Mouse (Mus musculus) ovary, postnatal 10 days (tissue): ENCODE results near the gene Npff.

Experiments used
- DNase-seq: peaks from one replicate; pipeline ENCODE4 v3.0.0; 2022; ENCODE audit warnings: low spot score

Gene Npff

DNA sequence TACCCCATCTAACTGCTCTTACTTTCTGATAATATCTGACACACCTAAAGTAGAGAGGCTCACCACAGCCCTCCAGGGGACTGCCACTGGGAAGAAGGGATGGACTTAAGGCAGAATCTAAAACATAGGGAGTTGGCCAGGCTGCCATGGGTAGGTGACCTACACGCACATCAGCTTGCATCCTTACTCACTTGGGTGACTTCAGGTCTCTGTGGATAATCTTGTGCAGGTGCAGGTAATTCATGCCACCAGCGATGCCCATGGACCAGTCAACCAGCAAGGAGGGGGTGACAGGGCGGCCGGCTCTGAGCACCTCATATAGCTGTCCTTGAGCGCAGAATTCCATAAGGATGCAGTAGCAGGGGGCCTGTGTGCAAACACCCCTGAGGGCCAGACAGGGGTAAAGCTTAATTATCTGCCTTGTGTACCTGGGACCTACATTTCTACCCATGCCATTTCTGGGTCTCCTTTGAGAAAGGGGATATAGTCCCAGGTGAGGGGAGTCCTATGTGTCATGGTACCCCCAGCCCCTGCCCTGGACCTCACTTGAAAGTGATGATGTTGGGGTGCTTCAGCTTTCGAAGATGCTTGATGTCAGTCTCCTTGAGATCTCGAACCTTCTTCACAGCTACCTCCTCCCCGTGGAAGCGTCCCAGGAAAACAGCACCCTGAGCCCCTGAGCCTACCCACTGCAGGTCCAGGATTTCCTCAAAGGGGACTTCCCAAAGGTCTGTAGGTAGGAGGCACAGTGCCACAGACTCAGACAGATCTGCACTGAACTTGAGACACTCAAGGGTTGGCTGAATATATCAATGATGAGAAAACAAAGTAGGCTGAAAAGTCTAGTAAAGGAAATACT, 20.6 kb downstream of the Npff start:
- no peak for DNase-seq

DNA sequence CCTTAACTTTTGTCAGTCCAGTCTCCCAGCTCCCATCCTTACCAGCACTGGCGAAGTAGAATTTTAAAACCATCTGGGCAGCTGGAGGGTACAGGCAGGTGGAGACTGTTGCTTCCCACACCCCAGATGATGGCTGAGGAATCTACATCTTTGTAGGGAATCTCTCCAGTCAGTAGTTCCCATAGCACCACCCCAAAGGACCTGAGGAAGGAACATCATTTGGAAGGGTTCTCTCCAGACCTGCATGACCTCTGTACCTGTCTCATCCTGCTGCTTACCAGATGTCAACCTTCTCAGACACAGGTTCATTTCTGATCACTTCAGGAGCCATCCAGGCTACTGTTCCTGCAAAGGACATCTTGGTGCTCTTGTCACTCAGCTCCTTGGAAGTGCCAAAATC, 21.3 kb downstream of the Npff start, which contains the start of gene Gm10337:
TSS of gene Gm10337 (plus strand) at position 276 of the 400 bp plus-strand sequence.
- DNase-seq: no peak

DNA sequence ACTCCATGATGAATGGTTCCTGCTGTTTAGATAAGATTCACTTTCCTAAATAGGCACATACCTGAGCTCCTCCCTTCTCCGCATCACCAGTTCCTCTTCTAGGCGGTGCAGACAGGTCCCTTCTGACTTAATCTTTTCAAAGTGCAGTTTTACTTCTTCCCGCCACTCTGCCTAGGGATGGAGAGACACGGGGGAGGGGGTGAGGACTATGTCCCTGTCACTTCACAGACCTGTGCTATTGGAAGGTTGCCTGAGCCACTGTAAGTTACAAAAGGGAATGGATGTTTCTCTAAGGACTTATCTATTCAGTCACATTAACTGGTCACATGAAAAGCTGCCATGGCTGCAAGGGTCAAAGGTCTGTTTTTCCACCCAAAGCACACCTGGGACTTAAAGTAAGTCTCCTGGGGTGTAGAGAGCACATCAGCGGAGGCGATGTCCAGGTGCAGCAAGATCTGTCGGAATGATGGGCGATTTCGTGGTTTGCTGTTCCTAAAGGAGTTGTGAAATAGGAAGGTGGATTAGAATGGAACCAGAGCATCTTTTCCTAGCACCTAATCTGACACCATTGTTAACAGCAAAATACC, 22.4 kb downstream of the Npff start:
- no peak for DNase-seq

DNA sequence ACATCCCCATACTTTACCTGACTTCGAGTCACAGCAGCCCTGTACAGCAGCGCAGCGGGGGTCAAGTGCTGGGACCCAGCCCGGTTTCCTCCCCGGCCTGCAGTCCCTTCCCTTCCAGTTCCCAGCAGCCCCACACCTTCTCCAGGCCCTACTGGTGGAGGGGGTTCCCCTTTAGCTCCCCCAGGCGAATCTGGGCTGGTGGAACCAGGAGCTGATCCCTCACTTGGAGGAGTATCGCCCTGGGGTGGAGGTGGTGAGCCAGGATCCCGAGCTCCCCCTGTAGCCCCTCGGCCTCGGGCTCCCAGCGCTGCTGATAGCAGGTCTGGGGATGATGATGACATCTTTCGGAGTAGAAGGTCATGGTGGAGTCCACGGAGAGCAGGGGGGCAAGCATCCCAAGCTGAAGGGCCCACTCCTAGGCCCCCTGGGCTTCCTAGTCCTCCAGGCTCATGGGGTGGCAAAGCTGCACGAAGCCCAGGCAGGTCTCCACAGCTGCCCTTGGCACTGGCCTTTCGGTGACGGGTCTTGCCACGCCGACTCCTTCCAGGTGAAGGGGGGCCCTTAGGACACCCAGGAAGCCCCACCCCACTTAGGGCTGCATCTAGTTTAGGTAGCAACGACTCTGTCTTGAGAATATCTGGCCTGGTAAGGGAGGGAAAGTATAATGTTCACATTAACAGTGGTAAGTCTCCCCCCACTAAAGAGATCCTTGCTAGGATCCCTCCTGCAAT, 23.5 kb downstream of the Npff start:
- DNase-seq: no peak

DNA sequence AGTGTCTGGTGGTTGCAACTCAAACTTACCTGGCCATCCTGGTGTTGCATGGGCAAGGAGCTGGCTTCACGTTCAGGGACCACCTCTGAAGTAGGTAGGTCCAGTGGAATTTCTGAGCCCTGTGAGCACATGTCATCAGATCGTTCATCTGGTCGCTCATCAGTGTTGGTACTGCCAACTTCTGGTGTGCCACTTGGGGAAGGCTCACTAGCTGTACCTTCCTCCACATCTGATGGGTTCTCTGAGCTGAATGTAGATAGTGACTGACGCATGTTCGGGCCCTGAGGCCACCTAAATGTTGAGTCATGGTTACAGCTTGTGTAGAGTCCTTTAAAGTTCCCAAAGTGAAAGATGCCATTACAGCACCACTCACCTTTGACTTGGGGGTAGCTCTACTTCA, 24.3 kb downstream of the Npff start:
- no peak for DNase-seq

GRCm38 (mm10) chr15:102499851-102500250, 24.9 kb downstream of the Npff start:
- no peak for DNase-seq

DNA sequence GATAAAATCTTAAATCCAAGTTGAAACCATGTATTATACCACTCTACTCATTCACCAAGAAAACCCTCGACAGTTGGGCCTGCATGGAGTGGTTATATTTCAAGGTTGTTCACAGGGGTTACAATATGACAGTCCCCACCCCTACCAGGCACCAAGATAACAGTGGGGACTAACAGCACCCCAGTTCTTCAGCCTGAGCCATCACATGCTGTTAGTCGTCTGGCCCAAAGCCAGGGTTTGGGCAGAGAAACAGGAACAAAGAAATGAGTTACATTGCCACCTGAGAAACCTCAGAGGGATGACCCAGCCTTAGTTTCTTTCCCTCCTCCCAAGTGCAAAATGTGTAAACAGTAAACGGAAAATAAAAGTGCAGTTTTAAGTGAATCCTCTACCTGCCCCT, 25.4 kb downstream of the Npff start:
- DNase-seq: no peak

DNA sequence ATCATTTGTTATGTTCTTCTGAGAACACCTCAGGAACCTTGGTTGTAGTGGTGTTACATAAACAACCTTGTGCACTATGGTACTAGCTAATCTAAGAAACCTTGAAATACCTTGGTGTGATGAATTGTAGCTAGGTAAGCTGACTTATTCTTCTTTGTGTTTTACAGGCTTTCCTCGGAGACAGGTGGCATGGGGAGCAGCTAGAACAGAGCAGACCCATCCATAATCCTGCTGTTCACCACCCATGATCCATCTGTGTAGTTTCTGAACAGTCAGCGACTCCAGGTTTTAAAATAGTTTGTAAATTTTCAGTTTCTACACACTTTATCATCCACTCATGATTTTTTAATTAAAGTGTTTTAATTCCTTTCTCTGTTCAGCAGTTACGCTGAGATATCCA, 26.4 kb downstream of the Npff start:
- no peak for DNase-seq

- DNase-seq: no peak
Observed at GRCm38 (mm10) chr15:102487664-102488063, 37.1 kb downstream of the Npff start.

DNA sequence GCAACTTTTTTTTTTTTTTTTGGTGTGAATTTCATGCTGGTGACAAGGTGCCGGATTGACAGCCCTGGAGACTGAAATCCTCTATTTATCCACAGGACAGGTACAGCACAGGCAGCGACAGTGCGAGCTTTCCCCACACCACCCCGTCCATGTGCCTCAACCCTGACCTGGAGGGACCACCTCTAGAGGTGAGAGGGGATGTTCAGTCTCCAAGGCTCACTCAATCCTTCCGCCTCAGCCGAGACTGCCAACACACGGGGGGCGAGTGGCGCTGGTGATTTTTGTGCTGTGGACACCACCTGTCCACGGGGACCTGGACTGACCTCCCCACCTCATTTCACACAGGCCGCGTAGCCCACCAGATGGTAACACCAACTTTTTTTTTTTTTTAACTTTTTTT, 38.9 kb downstream of the Npff start:
- DNase-seq: no peak

DNA sequence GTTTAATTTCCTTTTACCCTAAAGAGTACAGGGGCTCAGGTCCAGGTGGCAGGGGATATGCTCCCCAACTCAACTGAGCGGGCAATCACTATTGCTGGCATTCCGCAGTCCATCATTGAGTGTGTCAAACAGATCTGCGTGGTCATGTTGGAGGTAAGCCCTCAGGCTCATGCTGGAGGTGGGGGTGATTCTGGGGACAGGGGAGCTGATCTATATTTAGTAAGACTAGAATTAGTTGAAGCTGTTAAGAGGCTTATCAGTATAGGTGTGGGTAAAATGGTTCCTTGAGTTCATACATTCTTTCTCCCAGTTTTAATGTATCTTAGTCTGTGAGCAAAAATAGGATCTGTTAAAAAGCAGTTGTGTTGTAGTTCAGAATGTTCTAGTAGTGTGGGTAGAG, 41.6 kb downstream of the Npff start:
- DNase-seq: no peak

DNA sequence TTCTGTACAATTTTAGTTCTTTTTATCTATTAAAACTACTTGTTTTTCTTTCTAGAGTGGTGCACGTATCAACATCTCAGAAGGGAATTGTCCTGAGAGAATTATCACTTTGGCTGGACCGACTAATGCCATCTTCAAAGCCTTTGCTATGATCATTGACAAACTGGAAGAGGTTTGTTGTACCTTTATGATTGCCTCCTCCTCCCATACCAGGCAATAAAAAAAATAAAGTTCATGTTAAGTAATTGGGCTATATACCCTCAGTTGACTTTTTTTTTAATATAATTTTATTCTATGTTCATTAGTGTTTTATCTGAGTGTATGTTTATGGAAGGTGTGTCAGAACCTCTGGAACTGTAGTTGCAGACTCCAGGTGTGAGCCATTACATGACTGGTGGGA, 50.2 kb downstream of the Npff start:
- DNase-seq: no peak
